Mouse (Mus musculus) neural tube, embryonic 15.5 days (tissue): ENCODE measurements around the gene Cd3eap. TPM values are rescaled to one million over a fixed set of nuclear protein-coding genes. Genes with fewer than 3 reads are reported as not detected.

Source experiments
- ATAC-seq: fragments of 200-750 bp; cut with Nextera tagmentation; 2 replicates; pipeline ENCODE4 v1.8.0; 2017; ENCODE audit warnings: mild to moderate bottlenecking, moderate TSS enrichment, moderate library complexity; ENCODE audit not compliant: low FRiP score
- H3K27ac ChIP-seq: fragments of 300-500 bp; sonication (generic); replicated peaks from 2 replicates; pipeline ENCODE4 v1.5.1; 2015; ENCODE audit warnings: mild to moderate bottlenecking, inconsistent platforms
- H3K27me3 ChIP-seq: fragments of 300-500 bp; sonication (generic); replicated peaks from 2 replicates; pipeline ENCODE4 v1.6.1; 2015; ENCODE audit warnings: inconsistent platforms
- H3K36me3 ChIP-seq: fragments of 300-500 bp; sonication (generic); 2 replicates; pipeline ENCODE4 v1.6.1; 2015; ENCODE audit warnings: inconsistent platforms
- H3K4me1 ChIP-seq: fragments of 300-500 bp; sonication (generic); 2 replicates; pipeline ENCODE4 v1.6.1; 2015; ENCODE audit warnings: inconsistent platforms
- H3K4me2 ChIP-seq: fragments of 300-500 bp; sonication (generic); 2 replicates; pipeline ENCODE4 v1.6.1; 2015; ENCODE audit warnings: inconsistent platforms, mild to moderate bottlenecking, moderate library complexity
- H3K4me3 ChIP-seq: fragments of 300-500 bp; sonication (generic); replicated peaks from 2 replicates; pipeline ENCODE4 v1.5.1; 2015; ENCODE audit warnings: mild to moderate bottlenecking, inconsistent platforms
- H3K9ac ChIP-seq: fragments of 300-500 bp; sonication (generic); replicated peaks from 2 replicates; pipeline ENCODE4 v1.6.1; 2015; ENCODE audit warnings: mild to moderate bottlenecking, inconsistent platforms
- H3K9me3 ChIP-seq: fragments of 300-500 bp; sonication (generic); replicated peaks from 2 replicates; pipeline ENCODE4 v1.6.1; 2016; ENCODE audit warnings: inconsistent platforms
- WGBS: fragments of 180-500 bp; shearing (Covaris S2); methylation state at CpG from one replicate; pipeline ENCODE4 v1.1.7; 2015; ENCODE audit warnings: mixed read lengths; 5-methylcytosine and 5-hydroxymethylcytosine counted together
- polyA plus RNA-seq: library from polyadenylated mRNA; unstranded; fragments of >200 nt; fragmentation: Nextera tagmentation; extraction: Ambion mirVana; gene quantifications from 2 replicates; pipeline ENCODE4 v1.2.1, GENCODE M21; 2015

Cd3eap gene
- polyA plus RNA-seq, 1 experiment from 2014 or later = 22.2 TPM

DNA sequence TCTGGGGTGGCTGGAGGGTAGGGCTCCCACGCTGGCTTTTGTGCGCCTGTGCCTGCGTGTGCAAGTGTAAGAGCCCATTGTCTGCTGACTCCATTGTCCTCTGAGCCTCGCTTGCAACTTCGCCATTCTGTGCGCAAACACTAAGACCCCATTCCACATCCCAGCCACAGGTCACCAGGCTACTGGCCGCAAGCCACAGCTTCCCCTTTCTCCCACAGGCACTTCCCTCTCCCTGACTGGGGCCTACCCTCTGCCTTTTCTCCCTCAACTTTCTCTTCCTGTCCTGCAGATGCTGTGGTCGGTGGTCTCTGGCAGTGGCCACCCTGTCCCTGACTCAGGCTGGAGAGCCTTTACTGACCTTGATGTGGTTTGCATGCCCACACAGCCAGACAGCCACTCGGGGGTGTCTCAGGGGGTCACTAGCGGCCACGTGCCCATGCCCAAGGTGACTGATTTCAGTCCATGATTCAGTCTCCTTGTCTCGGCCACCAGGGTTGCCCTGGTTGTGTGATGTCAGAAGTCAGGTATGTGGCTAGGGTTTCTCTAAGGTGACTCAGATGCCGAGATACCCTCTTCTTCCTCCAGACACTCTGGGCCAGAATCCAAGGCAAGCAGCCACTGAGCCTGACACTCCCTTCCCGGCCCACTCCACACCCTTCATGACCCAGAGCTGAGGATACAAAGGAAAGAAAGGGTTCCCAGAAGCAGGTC is 42.7 kb downstream of the Cd3eap start:
- H3K9ac ChIP-seq = no peak overlapping the region
- no peak overlapping the region for H3K4me2 ChIP-seq
- H3K4me3 ChIP-seq = no peak overlapping the region
- no peaks in the 10 kb centered on the region for H3K36me3 ChIP-seq
- no peaks in the 10 kb centered on the region for H3K9me3 ChIP-seq
- H3K27ac ChIP-seq = no peak overlapping the region
- 48% methylated on average over 14 of the region's 14 CpGs for WGBS
- ATAC-seq = no peak
- peaks cover 36% of the 10 kb centered on the region for H3K27me3 ChIP-seq
- peaks cover 13% of the 10 kb centered on the region for H3K4me1 ChIP-seq

GRCm38 (mm10) chr7:19314033-19314432 is 45.2 kb downstream of the Cd3eap start:
- H3K9me3 ChIP-seq = no peaks in the 10 kb centered on the region
- peaks cover 39% of the 10 kb centered on the region for H3K27me3 ChIP-seq
- H3K9ac ChIP-seq = no peak overlapping the region
- ATAC-seq = no peak
- peaks cover 12% of the 10 kb centered on the region for H3K4me1 ChIP-seq
- H3K27ac ChIP-seq = no peak overlapping the region
- H3K36me3 ChIP-seq = no peaks in the 10 kb centered on the region
- no peak overlapping the region for H3K4me3 ChIP-seq
- no peak overlapping the region for H3K4me2 ChIP-seq
- 51% methylated on average over 5 of the region's 5 CpGs for WGBS

DNA sequence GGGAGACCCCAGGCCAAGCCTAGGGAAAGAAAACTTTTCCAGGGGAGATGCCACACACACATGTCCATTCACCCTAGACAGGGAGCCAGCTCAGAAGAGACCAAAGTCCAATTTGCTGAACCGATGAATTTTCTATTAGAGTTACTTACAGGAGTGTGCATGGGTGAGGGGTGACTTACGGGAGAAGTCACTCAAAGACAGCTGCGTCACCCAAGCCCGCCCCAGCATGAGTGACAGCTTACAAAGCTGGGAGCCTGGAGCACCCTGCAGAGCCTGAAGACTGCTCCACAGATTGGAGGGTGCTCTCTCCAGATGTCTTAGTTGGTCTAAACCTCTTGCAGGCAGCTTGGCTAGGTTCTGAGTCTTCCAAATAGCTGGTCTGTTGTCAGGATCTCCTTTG is 47.3 kb downstream of the Cd3eap start:
- Histone ChIP-seq H3K4me1 (peaks cover 25% of the 10 kb centered on the region), H3K27me3 (peaks cover 29% of the 10 kb centered on the region), H3K27ac (no peak overlapping the region), H3K4me3 (no peak overlapping the region), H3K36me3 (no peaks in the 10 kb centered on the region), H3K9me3 (no peaks in the 10 kb centered on the region), H3K4me2 (no peak overlapping the region), H3K9ac (no peak overlapping the region)
- 35% methylated on average over 4 of the region's 4 CpGs for WGBS
- ATAC-seq = no peak

DNA sequence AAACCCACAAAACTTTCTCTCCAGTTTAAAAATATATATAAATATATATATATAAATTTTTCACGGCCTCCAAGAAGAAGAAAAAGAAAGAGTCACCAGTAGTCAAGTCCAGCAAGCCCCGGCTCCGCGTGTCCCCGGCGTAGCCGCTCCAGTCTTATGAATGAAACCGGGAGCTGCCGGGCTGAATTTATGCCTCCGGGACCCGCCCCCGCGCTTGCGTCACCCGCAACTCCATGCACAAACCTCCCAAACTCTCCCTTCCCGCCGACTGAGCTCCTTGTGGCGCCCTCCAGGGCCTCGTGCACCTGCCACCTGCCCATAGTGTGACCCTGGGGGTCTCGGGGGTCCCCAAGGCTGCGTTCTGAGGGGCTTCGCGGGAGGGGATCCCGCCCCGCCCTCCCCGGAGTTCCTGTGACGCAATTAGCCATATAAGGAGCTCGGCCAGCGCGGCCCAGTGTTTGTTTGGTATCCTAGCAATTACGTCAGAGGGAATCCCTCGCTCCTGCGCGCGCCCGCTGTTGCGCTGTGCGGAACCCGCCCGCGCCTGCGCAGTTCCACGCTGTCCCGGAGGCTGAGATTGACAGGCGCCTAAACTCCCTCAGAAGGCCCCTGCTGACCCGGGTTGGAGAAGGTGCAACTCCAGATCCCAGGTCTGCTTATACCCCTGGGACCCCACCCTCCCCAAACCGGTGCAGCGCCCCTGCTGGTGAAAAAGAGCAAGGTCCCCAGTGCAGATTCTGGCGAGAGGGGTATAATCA is 49.2 kb downstream of the Cd3eap start, which contains the start of gene Fosb:
Gene Fosb, minus strand, starts transcription at position 168 of the 758 bp plus-strand sequence.
- peaks cover 28% of the 10 kb centered on the region for H3K4me1 ChIP-seq
- H3K9me3 ChIP-seq = no peaks in the 10 kb centered on the region
- under 1% methylated on average over 49 of the region's 49 CpGs for WGBS
- peak within 1 kb of the TSS; percentile 62 for H3K9ac ChIP-seq
- H3K4me3 ChIP-seq = peak within 1 kb of the TSS; percentile 48
- H3K27ac ChIP-seq = 0 out of 2 replicates have a peak within 1 kb of the TSS, but pooled peaks have one; percentile 48
- H3K27me3 ChIP-seq = peaks cover 48% of the 10 kb centered on the region
- no peaks in the 10 kb centered on the region for H3K36me3 ChIP-seq
- peak; percentile 86 for ATAC-seq
- H3K4me2 ChIP-seq = peak within 1 kb of the TSS; percentile 95

DNA sequence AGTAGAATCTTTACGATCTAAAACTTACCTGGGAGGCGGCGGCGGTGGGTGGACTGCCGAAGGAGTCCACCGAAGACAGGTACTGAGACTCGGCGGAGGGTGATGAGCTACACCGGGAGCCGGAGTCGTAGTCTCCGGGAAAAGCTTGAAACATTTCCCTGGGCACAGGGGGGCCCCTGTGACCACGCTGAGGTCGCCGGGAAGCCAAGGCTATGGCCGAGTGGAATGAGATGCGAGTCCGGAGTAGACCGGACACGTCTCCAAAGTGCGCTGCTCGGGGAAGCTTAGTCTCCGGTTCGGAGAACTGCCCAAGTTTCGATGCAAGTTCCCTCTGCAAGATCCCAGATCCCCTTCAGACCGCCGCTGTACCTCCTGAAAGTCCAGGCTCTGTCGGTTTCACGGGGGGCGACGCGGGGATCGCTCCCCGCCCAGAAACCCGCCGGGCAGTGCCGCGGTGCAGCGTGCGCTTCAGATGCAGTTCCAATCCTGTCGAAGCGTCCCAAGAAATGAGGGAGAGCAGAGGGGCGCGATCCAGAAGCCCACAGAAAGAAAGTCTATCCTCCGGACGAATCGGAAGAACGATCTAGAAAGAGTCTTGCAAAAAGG is 49.9 kb downstream of the Cd3eap start:
- no peaks in the 10 kb centered on the region for H3K9me3 ChIP-seq
- 1% methylated on average over 48 of the region's 48 CpGs for WGBS
- H3K36me3 ChIP-seq = no peaks in the 10 kb centered on the region
- no peak for ATAC-seq
- peaks cover 54% of the 10 kb centered on the region for H3K27me3 ChIP-seq
- no peak overlapping the region for H3K27ac ChIP-seq
- peak overlapping the region; percentile 48 for H3K4me3 ChIP-seq
- H3K4me2 ChIP-seq = peak overlapping the region; percentile 95
- H3K4me1 ChIP-seq = peaks cover 35% of the 10 kb centered on the region
- H3K9ac ChIP-seq = peak overlapping the region; percentile 51

DNA sequence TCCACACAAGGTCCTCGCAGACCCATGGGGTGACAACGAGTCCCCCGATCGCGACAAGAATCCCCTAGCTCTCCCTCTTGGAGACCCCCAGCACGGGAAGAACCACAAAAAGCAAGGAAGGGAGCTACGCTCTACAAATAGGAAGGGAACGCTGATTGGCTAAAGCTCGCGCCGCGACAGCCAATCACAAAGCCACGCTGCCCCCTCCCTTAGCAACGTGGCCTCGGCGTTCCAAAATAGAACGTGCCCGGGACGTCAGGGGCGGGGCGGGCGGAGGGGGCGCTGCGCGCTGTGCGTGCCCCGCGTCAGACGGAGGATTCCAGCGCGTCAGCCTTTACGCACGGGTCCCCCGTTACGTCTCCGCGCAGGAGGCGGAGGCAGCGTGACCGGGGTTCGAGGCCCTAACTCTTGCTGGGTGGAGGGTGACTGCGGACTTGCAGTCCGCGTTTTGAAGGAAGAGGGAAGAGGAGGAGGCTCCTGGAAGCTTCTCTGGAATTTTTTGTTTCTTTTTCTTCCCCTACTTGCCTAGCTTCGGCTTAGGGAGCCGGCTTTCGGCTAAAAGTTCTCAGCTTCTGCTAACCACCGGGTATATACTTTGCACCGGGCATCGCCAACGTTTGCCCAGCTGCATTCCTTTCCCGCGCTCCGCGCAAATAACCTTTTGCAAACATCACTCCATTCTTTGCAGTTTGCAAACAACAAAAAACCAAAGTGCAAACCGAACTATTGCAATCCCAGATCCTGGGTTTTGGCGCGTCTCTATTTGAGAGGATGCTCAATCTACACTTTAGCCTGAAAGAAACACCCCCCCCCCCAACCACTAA is 50.6 kb downstream of the Cd3eap start:
- no peaks in the 10 kb centered on the region for H3K9me3 ChIP-seq
- H3K27me3 ChIP-seq = peaks cover 56% of the 10 kb centered on the region
- WGBS = 1% methylated on average over 51 of the region's 58 CpGs
- H3K9ac ChIP-seq = peak overlapping the region; percentile 61
- H3K4me3 ChIP-seq = peak overlapping the region; percentile 48
- peak overlapping the region; percentile 78 for H3K27ac ChIP-seq
- peaks cover 42% of the 10 kb centered on the region for H3K4me1 ChIP-seq
- peak; percentile 89 for ATAC-seq
- H3K4me2 ChIP-seq = peak overlapping the region; percentile 95
- no peaks in the 10 kb centered on the region for H3K36me3 ChIP-seq

GRCm38 (mm10) chr7:19307739-19308453 is 51.4 kb downstream of the Cd3eap start:
- Histone ChIP-seq H3K4me2 (peak overlapping the region; percentile 95), H3K27ac (peak overlapping the region; percentile 78), H3K9ac (peak overlapping the region; percentile 61), H3K4me3 (peak overlapping the region; percentile 48), H3K4me1 (peaks cover 45% of the 10 kb centered on the region), H3K36me3 (no peaks in the 10 kb centered on the region), H3K27me3 (peaks cover 59% of the 10 kb centered on the region), H3K9me3 (no peaks in the 10 kb centered on the region)
- 2% methylated on average over 18 of the region's 18 CpGs for WGBS
- ATAC-seq = peak; percentile 60

- ATAC-seq = no peak
- H3K9me3 ChIP-seq = no peaks in the 10 kb centered on the region
- H3K4me2 ChIP-seq = peak overlapping the region; percentile 95
- no peak overlapping the region for H3K27ac ChIP-seq
- H3K4me3 ChIP-seq = peak overlapping the region; percentile 48; the same call in 1 of the 2 replicates
- 66% methylated on average over 25 of the region's 25 CpGs for WGBS
- H3K36me3 ChIP-seq = no peaks in the 10 kb centered on the region
- 0 out of 2 replicates have a peak overlapping the region, but pooled peaks have one; percentile 61 for H3K9ac ChIP-seq
- peaks cover 59% of the 10 kb centered on the region for H3K27me3 ChIP-seq
- peaks cover 50% of the 10 kb centered on the region for H3K4me1 ChIP-seq
These were observed 52.2 kb downstream of the Cd3eap start for GRCm38 (mm10) chr7:19306819-19307738.
